Mouse (Mus musculus) R1 (cell line): ENCODE results near the gene Lrrc75a.

Experiments used
- DNase-seq: peaks from one replicate; pipeline ENCODE4 v3.0.0-alpha.2; 2018; ENCODE audit warnings: low read depth, low spot score

Lrrc75a gene

DNA sequence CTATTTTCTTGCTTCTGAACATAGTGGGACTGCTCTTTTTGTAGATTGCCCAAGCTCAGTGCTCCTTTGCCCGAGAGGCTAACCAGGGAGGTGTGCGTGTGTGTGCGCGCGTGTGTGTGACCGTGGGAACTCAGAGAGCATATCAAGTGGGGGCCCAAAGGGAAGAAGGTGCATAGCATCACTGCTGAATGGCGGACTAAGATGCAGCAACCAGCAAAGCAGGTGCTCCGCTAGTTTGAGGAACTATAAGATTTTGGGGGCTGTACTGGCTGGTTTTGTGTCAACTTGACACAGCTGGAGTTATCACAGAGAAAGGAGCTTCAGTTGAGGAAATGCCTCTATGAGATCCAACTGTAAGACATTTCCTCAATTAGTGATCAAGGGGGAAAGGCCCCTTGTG lies 27.2 kb downstream of the Lrrc75a start:
- no peak for DNase-seq

DNA sequence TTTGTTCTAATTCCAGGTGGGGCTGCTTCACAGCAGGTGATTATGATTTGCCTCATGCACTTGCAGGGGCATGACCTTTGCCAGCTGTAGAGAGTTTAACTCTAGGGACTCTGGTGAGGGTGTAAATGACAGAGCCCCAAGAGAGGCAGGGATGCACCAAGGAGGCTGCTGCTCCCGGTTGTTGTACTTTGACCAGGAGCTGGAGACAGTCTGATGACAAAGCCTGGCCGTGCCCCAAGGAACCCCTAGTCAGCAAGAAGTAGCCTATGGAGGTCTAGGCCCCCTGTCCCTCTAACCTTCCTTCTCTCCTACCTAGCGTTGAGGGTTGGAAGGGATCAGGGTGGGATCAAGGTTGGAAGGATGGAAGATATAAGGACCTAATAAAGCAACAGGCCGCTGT lies 32.9 kb downstream of the Lrrc75a start:
- no peak for DNase-seq

DNA sequence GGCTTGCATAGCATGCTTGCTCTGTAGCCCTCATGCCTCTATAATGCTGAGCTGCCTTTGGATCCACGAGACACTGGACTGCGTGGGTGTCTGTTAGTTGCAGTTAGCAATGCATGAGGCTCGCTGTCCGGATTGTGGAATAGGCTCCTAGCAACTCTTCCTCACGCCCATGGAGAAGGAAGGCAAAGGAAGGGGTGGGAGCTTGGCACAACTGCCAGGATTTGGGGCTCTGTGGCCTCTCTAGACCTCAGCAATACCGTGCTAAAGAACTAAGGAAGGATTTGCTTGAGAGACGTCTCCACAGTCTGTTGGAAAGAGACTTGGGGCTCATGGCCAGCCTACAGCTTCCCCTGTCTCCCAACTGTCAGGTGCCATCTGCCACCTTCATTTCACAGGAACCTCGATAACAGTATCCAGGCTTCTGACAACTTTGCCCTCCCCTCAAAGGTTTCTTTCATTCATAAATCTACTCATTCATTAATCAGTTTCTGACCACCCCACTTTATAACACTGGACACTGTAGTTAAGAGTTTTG lies 33.4 kb downstream of the Lrrc75a start:
- DNase-seq, result no peak

DNA sequence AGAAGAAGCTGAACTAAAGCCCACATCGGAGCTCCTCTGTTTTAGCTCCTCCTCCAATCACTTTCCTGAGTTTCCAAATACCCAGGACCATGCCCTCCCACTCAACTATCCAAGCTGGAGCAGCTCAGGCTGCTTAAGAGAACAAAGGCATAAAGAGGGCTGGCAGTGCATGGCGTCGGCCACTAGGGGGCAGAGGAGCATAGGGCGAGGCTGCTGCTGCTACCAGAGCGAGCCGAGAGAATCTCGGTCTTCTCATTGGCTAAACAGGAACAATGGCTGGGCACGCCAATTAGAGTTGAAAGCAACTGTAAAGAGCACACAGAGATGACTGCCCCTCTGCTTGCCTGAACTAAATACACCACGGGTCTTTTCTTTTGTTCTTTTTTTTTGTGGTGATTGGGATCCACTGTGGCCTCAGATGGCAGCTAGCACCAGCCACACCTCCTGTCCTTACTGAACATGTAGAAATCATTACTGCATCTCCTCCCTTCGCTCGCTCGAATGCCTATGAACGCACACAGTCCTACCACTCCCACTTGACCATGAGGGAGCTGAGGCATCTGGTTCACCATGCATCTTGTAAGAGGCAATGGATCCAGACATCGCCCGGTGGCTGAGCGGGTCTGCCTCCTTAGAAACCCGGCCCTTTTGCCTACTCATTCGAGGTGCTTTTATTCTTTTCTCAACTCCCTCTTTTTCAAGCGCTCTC lies 34.5 kb downstream of the Lrrc75a start:
- peak; percentile 97 for DNase-seq

DNA sequence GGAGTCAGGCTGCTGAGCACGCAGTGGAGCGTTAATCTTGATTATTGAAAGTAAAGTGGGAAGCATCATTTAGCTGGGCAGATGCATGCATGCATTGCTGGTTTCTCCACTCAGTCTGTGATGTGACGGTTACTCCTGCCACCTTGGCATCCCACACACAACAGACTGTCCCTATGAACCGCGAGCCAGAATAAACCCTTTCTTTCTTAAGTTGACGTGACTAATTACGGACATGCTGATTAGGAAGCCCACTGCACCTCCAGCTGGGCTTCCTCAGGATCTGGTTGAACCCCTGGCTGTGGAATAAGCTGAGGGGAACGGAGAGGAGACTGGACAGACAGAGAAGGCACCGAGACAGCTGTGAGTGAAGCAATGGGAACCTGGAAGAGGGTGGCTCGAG lies 35.7 kb downstream of the Lrrc75a start:
- no peak for DNase-seq

DNA sequence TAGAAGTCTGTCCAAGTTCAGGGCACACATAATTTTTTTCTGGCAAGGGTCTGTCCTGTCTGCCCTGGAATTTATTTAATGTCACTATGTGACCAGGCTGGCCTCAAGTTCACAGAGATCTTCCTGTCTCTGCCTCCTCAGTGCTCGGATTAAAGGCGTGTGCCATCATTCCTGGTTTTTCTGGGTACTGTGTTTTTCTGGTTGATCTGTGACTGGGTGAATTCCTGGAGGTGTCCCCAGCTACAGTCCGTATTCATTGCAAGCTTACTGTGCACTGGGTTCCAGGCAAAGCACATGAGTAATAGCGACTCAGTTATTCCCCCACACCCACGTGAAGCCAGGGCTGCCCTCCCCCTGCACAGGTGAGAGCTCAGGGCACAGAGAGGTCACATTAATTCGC lies 38.0 kb downstream of the Lrrc75a start:
- DNase-seq, result no peak

DNA sequence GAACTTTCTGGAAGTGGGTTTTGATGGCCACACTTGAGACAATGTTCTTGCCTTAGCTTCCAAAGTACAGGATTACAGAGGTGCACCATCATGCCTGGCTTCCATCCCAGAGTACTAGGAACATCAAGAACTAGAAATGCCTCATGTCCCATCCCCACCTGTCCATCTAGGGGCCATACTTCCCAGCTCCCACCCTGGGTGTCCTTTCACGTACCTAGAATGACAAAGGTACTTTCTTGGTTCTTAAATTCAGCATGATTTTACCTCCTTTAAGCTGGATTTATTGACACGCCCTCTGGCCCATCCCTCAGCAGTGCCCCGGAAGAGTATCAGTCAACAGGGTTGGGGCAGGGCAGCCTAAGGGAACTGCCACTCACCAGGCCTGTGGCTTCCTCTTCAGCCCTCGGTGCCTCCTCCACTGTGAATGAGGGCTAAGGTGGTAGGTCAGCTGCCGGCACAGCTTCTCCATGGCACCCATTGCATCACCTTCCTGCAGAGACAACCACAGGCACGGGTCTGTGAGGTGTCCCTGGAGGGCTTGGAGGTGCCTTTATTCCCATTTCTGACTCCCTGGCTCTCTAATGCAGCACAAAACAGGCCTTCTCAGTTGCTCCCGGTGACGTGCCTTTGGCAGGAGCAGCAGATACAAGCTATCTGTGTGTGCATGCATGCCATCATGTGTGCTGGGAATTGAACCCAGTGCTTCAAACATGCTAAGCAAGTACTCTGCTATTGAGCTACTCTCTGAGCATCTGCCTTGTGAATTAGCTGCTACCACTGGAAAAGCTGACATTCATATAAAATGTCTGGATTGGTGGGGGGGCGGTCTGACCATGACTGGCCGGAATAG lies 39.3 kb downstream of the Lrrc75a start:
- DNase-seq, result peak; percentile 39

DNA sequence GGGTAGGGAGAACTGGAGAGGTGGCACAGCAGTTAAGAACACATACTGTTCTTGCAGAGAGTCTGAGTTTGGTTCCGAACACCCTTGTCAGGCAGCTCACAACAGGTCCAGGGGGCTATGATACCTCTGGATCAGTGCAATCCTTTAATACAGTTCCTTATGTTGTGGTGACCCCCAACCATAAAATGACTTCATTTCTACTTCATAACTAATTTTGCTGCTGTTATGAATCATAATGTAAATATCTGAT lies 40.4 kb downstream of the Lrrc75a start:
- no peak for DNase-seq

DNA sequence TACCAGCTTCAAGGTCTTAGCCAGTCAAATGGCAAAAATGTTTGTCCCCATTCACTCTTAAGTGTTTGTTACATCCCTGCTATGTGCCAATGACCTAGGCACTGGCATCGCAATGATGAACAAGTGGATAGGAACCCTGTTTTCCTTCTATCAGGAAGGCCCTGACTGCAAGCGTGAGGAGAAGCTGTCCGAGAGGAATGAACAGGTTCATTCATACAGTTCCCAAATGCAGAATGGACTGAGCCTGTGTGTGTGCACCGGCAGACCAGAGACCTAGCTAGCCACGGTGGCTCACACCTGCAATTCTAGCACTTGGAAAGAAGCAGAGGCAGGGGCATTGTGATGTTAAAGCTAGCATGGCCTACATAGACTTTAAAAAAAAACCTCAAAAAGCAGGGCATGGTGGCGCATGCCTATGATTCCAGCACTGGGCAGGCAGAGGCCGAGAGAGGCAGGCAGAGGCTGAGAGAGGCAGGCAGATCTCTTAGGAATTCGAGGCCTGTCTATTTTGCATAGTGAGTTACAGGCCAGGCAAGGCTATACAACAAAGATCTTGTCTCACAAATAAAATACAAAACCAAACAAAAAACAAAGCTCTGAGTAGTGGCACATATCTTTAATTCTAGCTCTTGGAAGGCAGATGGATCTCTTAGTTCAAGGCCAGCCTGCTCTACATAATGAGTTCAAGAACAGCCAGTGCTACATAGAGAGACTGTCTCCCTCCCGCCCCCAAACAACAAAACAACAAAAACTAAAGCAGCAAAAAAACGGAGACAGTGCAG lies 41.0 kb downstream of the Lrrc75a start:
- DNase-seq, result peak; percentile 74

DNA sequence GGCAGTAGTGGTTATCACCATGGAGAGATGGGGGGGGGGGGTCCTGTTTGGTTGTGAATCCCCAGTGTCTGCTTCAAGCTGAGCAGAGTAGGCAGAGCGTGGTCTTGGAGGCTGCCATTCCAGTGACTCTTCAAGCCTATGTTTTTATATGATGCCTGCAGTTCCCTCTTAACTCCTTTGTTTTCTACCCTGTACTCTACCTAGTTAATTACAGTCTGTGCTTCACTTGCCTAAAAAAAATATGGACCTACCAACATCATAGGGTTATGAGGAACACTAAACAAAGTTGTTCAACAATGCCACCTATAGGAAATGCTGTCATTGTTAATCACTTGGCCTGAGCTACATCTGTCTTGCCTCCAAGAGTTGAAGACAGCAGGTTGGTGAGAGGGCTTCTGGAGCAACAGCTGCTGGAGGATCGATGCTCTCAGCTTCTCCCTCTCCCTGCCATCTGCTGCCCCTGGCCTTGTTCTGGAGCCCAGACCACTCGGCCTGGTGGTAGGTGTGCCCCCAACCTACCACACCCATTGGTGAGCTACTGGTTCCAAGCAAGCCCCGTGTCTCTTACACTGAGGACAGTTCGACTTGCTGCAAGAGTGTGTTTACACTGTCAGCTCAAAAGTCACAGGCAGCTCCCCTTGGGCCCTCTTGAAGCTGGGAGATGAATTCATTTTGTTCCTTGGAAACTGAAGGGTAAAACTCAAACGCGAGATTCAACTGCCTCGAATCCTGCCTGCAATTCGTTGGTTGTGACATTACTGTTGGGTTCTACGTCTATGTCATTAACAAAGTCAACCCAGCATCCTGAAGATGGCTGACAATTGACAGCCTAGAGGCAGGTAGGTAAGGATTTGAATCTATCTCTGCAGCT lies 41.8 kb downstream of the Lrrc75a start:
- DNase-seq, result peak; percentile 61

DNA sequence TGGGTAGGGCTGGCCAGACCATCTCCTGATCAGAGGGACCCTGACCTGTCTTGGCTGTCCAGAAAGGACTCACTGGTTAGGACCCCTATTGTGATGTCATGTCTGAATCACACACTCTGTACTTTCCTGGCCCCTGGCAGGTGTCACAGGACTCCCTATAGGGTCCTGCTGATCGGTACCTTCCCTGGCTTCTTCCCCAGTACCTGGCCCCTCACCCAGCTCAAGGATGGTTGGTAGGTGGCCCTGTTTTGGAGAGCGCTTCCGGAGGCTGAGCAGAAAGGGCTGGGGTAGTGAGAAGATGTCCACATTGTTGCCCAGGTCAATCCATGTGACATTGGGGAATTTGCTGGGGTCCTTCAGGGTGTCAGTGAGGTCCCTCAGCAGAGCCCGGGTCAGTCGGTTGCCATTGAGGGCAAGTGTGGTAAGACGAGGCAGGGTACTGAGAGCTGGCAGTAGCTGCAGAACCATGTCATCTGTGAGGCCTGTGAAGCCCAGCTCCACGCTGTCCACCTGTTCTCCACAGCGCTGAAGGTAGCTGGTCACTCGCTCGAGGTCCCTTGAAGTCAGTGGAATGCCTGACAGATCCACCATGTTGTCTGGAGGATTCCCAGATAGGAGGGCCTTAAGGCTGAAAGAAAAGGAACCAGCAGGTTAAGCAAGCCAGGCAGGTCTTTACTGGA lies 42.6 kb downstream of the Lrrc75a start:
- DNase-seq, result peak; percentile 78

DNA sequence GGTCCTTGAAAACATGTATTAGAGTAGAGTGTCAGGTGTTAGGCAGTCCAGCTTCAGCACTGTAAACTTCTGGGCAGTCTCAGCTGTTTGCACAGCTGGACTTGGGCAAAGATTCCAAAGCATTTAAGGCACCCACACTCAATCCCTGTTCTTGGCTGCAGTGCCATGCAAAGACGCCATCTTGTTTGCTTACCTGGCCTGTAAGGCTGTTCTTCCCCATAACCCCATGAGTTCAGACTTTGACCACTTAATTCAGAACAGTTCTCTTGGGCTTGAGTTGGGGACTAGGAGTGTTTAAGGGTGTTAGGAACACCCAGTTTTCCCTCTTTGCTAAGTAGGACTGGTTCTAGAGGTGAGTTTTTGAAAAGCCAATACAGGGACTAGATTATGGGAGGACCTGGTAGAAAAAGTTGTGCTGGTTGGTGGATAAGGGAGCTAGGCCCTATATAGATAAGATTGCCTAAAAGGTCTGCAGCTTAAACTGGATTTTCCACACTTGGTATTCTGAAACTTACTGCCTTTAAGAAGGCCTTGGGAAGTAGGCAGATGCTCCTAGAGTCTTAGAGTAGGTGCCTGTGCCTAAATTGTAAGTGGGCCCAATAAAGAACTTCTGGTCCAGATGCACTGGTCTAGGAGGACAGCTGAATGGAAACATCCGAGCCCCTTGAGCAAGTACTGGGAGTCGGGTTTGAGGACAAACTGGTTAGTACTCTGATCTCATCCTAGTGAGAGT lies 43.3 kb downstream of the Lrrc75a start:
- peak; percentile 72 for DNase-seq

DNA sequence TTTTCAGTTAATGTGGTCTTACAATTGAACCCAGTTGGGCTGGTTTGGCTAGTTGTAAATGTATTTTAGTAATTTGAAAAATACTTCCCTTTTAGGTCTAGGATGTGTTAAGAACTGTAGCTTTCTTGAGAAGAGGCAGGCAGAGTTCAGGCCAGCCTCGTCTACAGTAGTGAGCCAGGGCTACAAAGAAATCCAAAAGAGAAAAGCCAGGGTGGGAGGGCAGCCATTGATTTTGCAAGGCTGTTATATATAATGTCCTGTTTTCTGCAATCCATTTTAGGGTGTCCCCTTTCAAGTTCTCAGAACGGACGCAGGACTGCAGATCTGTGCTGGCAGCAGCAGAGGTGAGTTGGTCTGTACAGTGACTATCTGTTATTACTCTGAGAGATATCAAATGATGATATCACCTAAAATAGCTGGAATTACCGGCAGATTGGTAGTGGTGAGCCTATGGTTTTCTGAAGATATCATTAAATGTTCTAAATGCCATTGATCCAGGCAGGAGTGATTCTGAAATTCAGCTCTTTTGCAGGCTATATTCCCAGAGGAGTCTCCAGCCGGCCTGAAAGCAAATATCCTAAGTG lies 44.1 kb downstream of the Lrrc75a start:
- DNase-seq, result no peak

DNA sequence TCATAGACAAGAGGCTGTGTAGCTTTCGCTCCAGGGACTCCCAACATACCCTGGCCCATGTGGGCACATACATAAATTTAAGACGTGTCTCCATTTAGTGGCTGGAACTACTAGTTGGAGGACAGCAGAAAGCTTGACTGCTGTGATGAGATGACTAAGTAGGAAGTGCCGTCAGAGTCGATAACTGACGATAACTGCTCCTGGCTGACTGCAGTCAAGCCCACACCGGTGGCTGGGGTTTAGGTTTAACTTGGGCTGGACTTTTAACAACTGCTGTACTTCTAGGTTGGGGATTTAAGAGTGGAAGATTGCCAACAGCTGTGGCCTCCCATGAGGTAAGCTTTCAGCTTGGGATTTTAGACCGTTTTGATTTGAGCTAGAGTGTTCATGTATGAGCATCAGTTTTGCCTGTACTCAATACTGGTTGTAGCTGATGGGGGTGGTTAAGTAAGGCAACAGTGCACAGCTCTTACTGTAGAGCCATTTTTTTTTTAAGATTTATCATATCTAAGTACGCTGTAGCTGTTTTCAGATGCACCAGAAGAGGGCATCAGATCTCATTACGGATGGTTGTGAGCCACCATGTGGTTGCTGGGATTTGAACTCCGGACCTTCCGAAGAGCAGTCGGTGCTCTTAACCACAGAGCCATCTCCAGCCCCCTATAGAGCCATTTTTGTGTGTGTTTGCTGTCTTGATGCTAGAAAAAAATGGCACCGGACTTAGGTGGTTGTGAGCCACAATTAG lies 44.8 kb downstream of the Lrrc75a start:
- DNase-seq, result peak; percentile 48

DNA sequence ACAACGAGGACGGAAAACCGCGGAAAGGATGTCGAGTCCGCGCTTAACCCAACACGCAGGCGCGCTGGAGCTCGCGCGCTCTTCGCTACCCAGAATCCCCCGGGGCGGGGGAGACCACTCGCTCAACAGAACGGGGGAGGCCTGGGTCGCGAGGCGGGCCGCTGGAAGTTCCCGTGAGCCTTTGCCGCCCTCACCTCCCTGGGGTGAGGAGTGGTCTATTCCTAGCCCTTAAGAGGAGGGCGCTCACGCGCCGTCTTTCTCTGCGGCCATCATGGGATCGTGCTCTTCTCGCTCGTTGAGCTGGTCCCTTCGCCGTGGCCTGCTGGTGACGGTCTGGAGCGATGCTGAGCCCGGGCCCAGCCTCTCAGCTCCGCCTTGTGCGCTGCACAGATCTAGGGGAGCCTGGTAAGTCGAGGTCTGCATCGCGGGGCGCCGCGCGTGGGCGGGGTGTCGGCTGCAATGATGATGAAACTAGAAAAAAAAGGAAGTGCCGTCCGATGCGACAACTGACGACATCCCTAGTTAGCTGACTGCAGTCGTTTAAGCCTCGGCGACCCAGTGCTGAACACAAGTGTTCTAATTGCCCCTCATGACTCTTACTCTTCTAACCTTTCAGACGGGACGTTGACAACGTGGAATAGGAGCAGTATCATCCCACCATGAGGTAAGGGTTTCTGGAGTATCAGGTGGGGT lies 45.6 kb downstream of the Lrrc75a start:
- peak; percentile 98 for DNase-seq

DNA sequence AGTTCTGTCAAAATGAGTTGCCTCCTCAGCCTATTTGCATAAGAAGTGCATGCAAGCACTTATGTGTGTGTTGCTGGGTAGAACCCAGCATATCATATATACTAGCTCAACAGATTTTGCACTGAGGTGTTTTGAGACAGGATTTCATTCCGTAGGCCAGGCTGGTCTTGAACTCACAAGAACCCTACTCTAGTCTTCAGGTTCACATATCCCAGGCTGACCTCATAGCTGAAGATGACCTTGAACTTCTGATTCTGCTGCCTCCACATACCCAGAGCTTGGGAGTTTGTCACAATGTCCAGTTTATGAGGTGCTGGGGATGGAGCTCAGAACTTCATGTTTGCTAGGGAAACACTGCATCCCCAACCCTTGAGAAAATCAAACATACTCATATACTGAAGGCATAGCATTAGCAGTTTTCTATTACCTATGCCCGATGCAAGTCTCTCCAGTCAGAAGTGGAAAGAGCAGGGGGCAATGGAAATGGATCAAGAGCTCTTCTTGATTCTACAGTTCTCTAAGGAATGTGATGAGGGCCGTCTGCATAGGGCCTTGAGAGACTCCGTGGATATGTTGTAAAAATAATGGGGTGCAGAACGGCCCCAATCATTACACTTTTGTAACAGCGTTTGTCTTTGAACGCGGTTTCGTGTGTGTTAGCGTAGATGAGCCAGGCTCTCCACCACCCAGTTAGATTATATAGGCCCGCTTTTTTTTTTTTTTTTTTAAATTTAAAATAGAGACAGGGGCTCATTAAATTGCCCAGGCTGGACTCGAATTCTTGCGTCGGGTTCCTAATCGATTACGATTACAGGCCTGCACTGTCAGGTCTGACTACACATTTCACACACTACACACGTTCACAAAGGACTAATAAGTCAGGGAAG lies 46.3 kb downstream of the Lrrc75a start:
- DNase-seq, result peak; percentile 44

DNA sequence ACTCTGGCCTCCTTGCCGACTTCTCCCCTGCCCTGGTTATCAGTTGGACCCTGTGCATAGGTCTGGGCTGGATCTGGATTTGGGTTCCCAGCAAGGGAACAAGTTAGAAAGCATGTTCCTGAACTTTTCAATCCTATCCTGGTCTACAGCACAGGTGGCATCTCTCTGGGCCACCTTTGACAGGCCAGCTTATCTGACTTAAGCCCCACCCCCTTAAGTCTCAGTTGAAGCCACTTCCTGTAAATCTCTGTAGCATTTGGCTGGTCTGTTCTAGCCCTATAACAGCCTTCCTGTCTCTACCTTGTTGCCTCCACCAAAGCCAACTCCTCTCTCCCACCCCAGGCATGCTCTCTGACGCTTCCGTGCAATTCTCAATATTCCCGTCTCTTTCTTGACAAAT lies 49.8 kb downstream of the Lrrc75a start:
- no peak for DNase-seq
